Mouse (Mus musculus): Measurements from ENCODE around the gene Aebp1. TPM values are rescaled to one million over a fixed set of nuclear protein-coding genes. Genes with fewer than 3 reads are reported as not detected.
A peak's percentile ranks its signal among the peaks of the same experiment; 100 is the strongest.

The Aebp1 gene
- polyA plus RNA-seq, 2 experiments, result 3.3 to 4.2 TPM

DNA sequence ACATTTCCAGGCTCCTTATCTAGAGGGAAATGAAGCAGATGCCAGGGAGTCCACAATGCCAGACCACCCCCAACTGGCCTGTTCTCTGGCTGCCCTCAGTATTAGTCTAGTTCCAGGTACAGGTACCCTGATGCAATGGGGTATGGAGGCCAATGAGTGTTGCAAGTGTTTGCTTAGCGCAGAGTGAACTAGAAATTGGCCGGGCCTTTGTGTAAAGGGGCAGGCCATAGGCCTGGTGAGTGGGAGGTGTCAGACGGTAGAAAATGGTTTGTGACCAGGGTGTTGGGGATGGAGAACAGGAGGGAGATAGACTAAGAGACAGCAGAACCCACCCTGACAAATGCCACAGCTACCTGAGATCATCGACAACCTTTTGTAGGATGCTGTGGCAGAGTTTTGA is 57.9 kb downstream of the Aebp1 start:
- 73% methylated on average over 4 of the region's 4 CpGs for WGBS (ENCODE audit: insufficient replicate concordance)
- Histone ChIP-seq H3K9ac (replicated peaks) (no peak overlapping the region), H3K36me3 (replicated peaks; ENCODE audit: control insufficient read depth, insufficient read depth, low read depth) (no peaks in the 10 kb centered on the region), H3K27ac (no peak overlapping the region), H3K4me3 (ENCODE audit: insufficient read depth in 1 of 2, low read depth in 2 of 2, low read length in 2 of 2) (no peak overlapping the region), H3K4me2 (ENCODE audit: low read depth) (no peak overlapping the region), H3K4me1 (replicated peaks; ENCODE audit: control insufficient read depth in 2 of 2, insufficient read depth in 2 of 2, low read length in 1 of 2) (peaks cover 0 to 9% of the 10 kb centered on the region in 2 experiments; a peak in 2 of 4 replicates), H3K9me3 (ENCODE audit: control insufficient read depth, low read length) (no peaks in the 10 kb centered on the region), H3K27me3 (ENCODE audit: control insufficient read depth, insufficient read depth, low read length) (no peaks in the 10 kb centered on the region)
- TF ChIP-seq EP300 (IDR thresholded peaks at IDR 0.05; ENCODE audit: low read depth) (no peak), CTCF (IDR thresholded peaks at IDR 0.05; ENCODE audit: low read depth) (no peak)
- ATAC-seq (ENCODE audit: insufficient read depth) (peak; percentile 65), DNase-seq (ENCODE audit: low read depth in 3 of 3, low spot score in 3 of 3) (no peak)

DNA sequence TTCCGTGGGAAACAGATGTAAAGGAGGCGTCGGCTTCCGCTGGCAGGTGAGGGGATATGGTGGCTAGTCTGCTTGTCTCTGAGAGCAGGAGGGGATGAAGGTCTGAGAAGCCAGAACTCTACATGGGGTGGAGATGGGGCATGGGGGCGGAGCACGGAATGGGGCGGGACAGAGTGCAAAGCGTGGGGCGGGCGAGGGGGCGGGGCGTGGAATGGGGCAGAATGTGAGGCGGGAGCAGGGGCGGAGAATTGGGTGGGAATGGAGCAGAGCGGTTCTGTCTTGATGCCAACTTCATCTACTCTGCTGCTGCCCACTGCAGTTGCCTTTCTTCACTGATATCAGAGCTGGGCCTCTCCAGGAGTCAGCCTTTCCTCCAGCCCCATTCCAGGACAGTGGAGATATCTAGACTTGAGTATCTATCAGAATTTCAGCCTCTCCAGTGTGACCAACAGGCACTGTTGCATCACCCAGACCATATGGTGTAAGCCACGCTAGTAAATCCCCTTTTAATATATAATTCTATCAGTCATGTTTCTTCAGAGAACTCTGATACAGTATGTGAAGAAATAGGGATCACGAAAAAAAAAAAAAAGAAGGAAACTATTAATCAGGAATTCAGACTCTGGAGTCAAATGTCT is 58.7 kb downstream of the Aebp1 start:
- Histone ChIP-seq H3K4me1 (replicated peaks; ENCODE audit: control insufficient read depth in 2 of 2, insufficient read depth in 2 of 2, low read length in 1 of 2) (peaks cover 0 to 9% of the 10 kb centered on the region in 2 experiments; a peak in 2 of 4 replicates), H3K4me3 (ENCODE audit: insufficient read depth in 1 of 2, low read depth in 2 of 2, low read length in 2 of 2) (no peak overlapping the region), H3K27me3 (ENCODE audit: control insufficient read depth, insufficient read depth, low read length) (no peaks in the 10 kb centered on the region), H3K4me2 (ENCODE audit: low read depth) (no peak overlapping the region), H3K36me3 (replicated peaks; ENCODE audit: control insufficient read depth, insufficient read depth, low read depth) (no peaks in the 10 kb centered on the region), H3K9ac (replicated peaks) (no peak overlapping the region), H3K9me3 (ENCODE audit: control insufficient read depth, low read length) (no peaks in the 10 kb centered on the region), H3K27ac (no peak overlapping the region)
- ATAC-seq (ENCODE audit: insufficient read depth) (peak; percentile 56; the same call in 1 of the 2 replicates), DNase-seq (ENCODE audit: low read depth in 3 of 3, low spot score in 3 of 3) (no peak)
- WGBS (ENCODE audit: insufficient replicate concordance), result 31% methylated on average over 16 of the region's 17 CpGs
- TF ChIP-seq CTCF (IDR thresholded peaks at IDR 0.05; ENCODE audit: low read depth) (no peak), EP300 (IDR thresholded peaks at IDR 0.05; ENCODE audit: low read depth) (no peak)

Other genes starting within 250 kb of the Aebp1 start
- gene Mrps24, start 146.3 kb upstream of the Aebp1 start, polyA plus RNA-seq (2012; rRNA removed), result 46.6 and 61.8 TPM in 2 replicates
- gene Mrps24, start 146.3 kb upstream of the Aebp1 start, polyA plus RNA-seq (2014; fragmentation: Nextera tagmentation; extraction: Ambion mirVana), result 130 TPM in 2 replicates
- gene Urgcp, start 99.6 kb upstream of the Aebp1 start, polyA plus RNA-seq (2012; rRNA removed), result 2.9 and 3.5 TPM in 2 replicates
- gene Urgcp, start 99.6 kb upstream of the Aebp1 start, polyA plus RNA-seq (2014; fragmentation: Nextera tagmentation; extraction: Ambion mirVana), result 4.7 and 6.3 TPM in 2 replicates
- gene Dbnl, start 73.5 kb upstream of the Aebp1 start, polyA plus RNA-seq (2012; rRNA removed), result 27.8 and 31.3 TPM in 2 replicates
- 35.9 and 39.7 TPM in 2 replicates for gene Dbnl, start 73.5 kb upstream of the Aebp1 start, polyA plus RNA-seq (2014; fragmentation: Nextera tagmentation; extraction: Ambion mirVana)
- gene Pgam2, start 58.2 kb upstream of the Aebp1 start, polyA plus RNA-seq (2012; rRNA removed), result 0.15 and 0.36 TPM in 2 replicates
- 1.2 and 1.5 TPM in 2 replicates for gene Pgam2, start 58.2 kb upstream of the Aebp1 start, polyA plus RNA-seq (2014; fragmentation: Nextera tagmentation; extraction: Ambion mirVana)
- gene Polm, start 23.9 kb upstream of the Aebp1 start, polyA plus RNA-seq (2012; rRNA removed), result 4.1 TPM in 2 replicates
- 1.5 and 2.1 TPM in 2 replicates for gene Polm, start 23.9 kb upstream of the Aebp1 start, polyA plus RNA-seq (2014; fragmentation: Nextera tagmentation; extraction: Ambion mirVana)
- 45.0 and 58.7 TPM in 2 replicates for gene Pold2, start 16.3 kb downstream of the Aebp1 start, polyA plus RNA-seq (2012; rRNA removed)
- 54.8 and 56.5 TPM in 2 replicates for gene Pold2, start 16.3 kb downstream of the Aebp1 start, polyA plus RNA-seq (2014; fragmentation: Nextera tagmentation; extraction: Ambion mirVana)
- gene Myl7, start 36.8 kb downstream of the Aebp1 start, polyA plus RNA-seq (2012; rRNA removed), result 3.2 and 4.6 TPM in 2 replicates
- 6.6 and 7.5 TPM in 2 replicates for gene Myl7, start 36.8 kb downstream of the Aebp1 start, polyA plus RNA-seq (2014; fragmentation: Nextera tagmentation; extraction: Ambion mirVana)
- gene Gck, start 88.1 kb downstream of the Aebp1 start, polyA plus RNA-seq (2012; rRNA removed), result 0.04 and 0.15 TPM in 2 replicates
- 0.08 and 0.20 TPM in 2 replicates for gene Gck, start 88.1 kb downstream of the Aebp1 start, polyA plus RNA-seq (2014; fragmentation: Nextera tagmentation; extraction: Ambion mirVana)
- gene Ykt6, start 93.7 kb downstream of the Aebp1 start, polyA plus RNA-seq (2012; rRNA removed), result 14.9 and 18.7 TPM in 2 replicates
- gene Ykt6, start 93.7 kb downstream of the Aebp1 start, polyA plus RNA-seq (2014; fragmentation: Nextera tagmentation; extraction: Ambion mirVana), result 9.6 and 10.1 TPM in 2 replicates
- gene Camk2b, start 204.4 kb downstream of the Aebp1 start, polyA plus RNA-seq (2012; rRNA removed), result 0.40 and 0.63 TPM in 2 replicates
- gene Camk2b, start 204.4 kb downstream of the Aebp1 start, polyA plus RNA-seq (2014; fragmentation: Nextera tagmentation; extraction: Ambion mirVana), result 0.40 and 0.55 TPM in 2 replicates

Measured in liver, embryonic 14.5 days (tissue).